Mouse (Mus musculus) ES-E14 (cell line): Measurements from ENCODE around the gene Hist1h4a. TPM values are rescaled to one million over a fixed set of nuclear protein-coding genes. Genes with fewer than 3 reads are reported as not detected.
"Not testable (repeated sequence)": the region's sequence is repeated elsewhere in the genome, so short reads cannot be mapped to it uniquely, and the experiment has no call there.

ENCODE experiments used
- DNase-seq: peaks from one replicate; pipeline ENCODE4 v3.0.0-alpha.2; 2013; ENCODE audit warnings: low read depth, low spot score
- H3K27ac ChIP-seq: 2 replicates; pipeline ENCODE4 v1.5.1; 2012; ENCODE audit warnings: low read depth, mild to moderate bottlenecking, low read length, moderate library complexity, mixed read lengths; ENCODE audit not compliant: poor library complexity, insufficient read depth, severe bottlenecking
- H3K36me3 ChIP-seq: 2 replicates; pipeline ENCODE4 v1.6.1; 2012; ENCODE audit warnings: mild to moderate bottlenecking, low read length, moderate library complexity, mixed read lengths; ENCODE audit not compliant: control insufficient read depth, poor library complexity, insufficient read depth, severe bottlenecking
- H3K4me1 ChIP-seq, 2 experiments: fragments of 150-350 bp in 1 of 2; sonication (generic) in 1 of 2; 2 replicates each; pipeline ENCODE4 v1.6.1; 2012; ENCODE audit warnings: low read length in 2 of 2, mild to moderate bottlenecking in 1 of 2, mixed read lengths in 1 of 2; ENCODE audit not compliant: control insufficient read depth in 2 of 2, insufficient read depth in 2 of 2, poor library complexity in 1 of 2
- H3K4me3 ChIP-seq, 2 experiments: fragments of 150-350 bp in 1 of 2; sonication (generic) in 1 of 2; 2 replicates each; pipeline ENCODE4 v1.5.1; 2012; ENCODE audit warnings: low read length in 2 of 2, low read depth in 1 of 2, mild to moderate bottlenecking in 1 of 2, mixed read lengths in 1 of 2; ENCODE audit not compliant: insufficient read depth in 1 of 2, poor library complexity in 1 of 2, severe bottlenecking in 1 of 2
- H3K9ac ChIP-seq: 2 replicates; pipeline ENCODE4 v1.6.1; 2012; ENCODE audit warnings: low read depth, mild to moderate bottlenecking, low read length, mixed read lengths; ENCODE audit not compliant: poor library complexity, insufficient read depth, severe bottlenecking
- H3K9me3 ChIP-seq: fragments of 150-350 bp; sonication (generic); 2 replicates; pipeline ENCODE4 v1.6.1; 2012; ENCODE audit warnings: low read depth, mild to moderate bottlenecking, low read length; ENCODE audit not compliant: control insufficient read depth, insufficient read depth
- CHD2 ChIP-seq: IDR thresholded peaks from 2 replicates; pipeline ENCODE4 v1.6.1; 2014; ENCODE audit warnings: mild to moderate bottlenecking, low read depth, low read length, inconsistent platforms
- HCFC1 ChIP-seq: IDR thresholded peaks from 2 replicates; pipeline ENCODE4 v1.6.1; 2012; ENCODE audit warnings: low read length, inconsistent platforms, borderline replicate concordance; ENCODE audit not compliant: insufficient read depth
- MAFK ChIP-seq: IDR thresholded peaks from 2 replicates; pipeline ENCODE4 v1.6.1; 2014; ENCODE audit warnings: mild to moderate bottlenecking, low read depth, low read length, inconsistent platforms; ENCODE audit not compliant: insufficient read depth
- ZC3H11A ChIP-seq: IDR thresholded peaks from 2 replicates; pipeline ENCODE4 v1.6.1; 2012; ENCODE audit warnings: low read depth, mild to moderate bottlenecking, inconsistent platforms, low read length, borderline replicate concordance
- ZNF384 ChIP-seq: IDR thresholded peaks from 2 replicates; pipeline ENCODE4 v1.6.1; 2012; ENCODE audit warnings: low read depth, low read length, inconsistent platforms
- in situ Hi-C, 2 experiments: fragments of 600-800 bp; cut with MboI; formaldehyde crosslinking; loops; one replicate each; pipeline ENCODE4 v1.15.1; 2025; ENCODE audit warnings: low sequenced_read_pairs in 2 of 2, inconsistent platforms in 1 of 2; ENCODE audit not compliant: unreplicated experiment in 2 of 2
- total RNA-seq: library from RNA; depleted of rRNA; stranded (reverse); fragments of 300-350 nt; gene quantifications from 2 replicates; pipeline ENCODE4 v1.2.3, GENCODE M21; 2012

Gene Hist1h4a
- total RNA-seq, 1 experiment: 1,744 TPM

- Histone ChIP-seq H3K36me3 (no peaks in the 10 kb centered on the region), H3K9me3 (no peaks in the 10 kb centered on the region), H3K9ac (no peak overlapping the region), H3K4me1 (0 out of 4 replicates have a peak, but pooled peaks cover 0 to 2% of the 10 kb centered on the region in 2 experiments), H3K4me3 (no peak overlapping the region), H3K27ac (no peak overlapping the region)
- DNase-seq: no peak
- TF ChIP-seq MAFK (no peak), ZNF384 (no peak), CHD2 (no peak), HCFC1 (no peak), ZC3H11A (no peak)
- in situ Hi-C loops: no loop called here
These were observed 31.3 kb downstream of the Hist1h4a start for GRCm38 (mm10) chr13:23729706-23730105.

GRCm38 (mm10) chr13:23729192-23729525 lies 31.9 kb downstream of the Hist1h4a start:
- TF ChIP-seq CHD2: no peak
- TF ChIP-seq MAFK: no peak
- no peak for TF ChIP-seq ZC3H11A
- Histone ChIP-seq H3K9ac (no peak overlapping the region), H3K27ac (no peak overlapping the region), H3K4me1 (0 out of 4 replicates have a peak, but pooled peaks cover 0 to 2% of the 10 kb centered on the region in 2 experiments), H3K9me3 (no peaks in the 10 kb centered on the region), H3K36me3 (no peaks in the 10 kb centered on the region), H3K4me3 (no peak overlapping the region)
- in situ Hi-C loops: no loop called here
- no peak for DNase-seq

- in situ Hi-C loops: no loop called here
- no peak for TF ChIP-seq ZC3H11A
- TF ChIP-seq HCFC1: no peak
- no peak overlapping the region for H3K4me3 ChIP-seq
- H3K36me3 ChIP-seq: no peaks in the 10 kb centered on the region
- H3K9ac ChIP-seq: no peak overlapping the region
- 0 out of 4 replicates have a peak, but pooled peaks cover 0 to 2% of the 10 kb centered on the region in 2 experiments for H3K4me1 ChIP-seq
- no peaks in the 10 kb centered on the region for H3K9me3 ChIP-seq
- H3K27ac ChIP-seq: no peak overlapping the region
- DNase-seq: no peak
These were observed 32.4 kb downstream of the Hist1h4a start for GRCm38 (mm10) chr13:23728472-23729191.

- in situ Hi-C loops: no loop called here
- no peaks in the 10 kb centered on the region for H3K9me3 ChIP-seq
- H3K4me1 ChIP-seq: no peaks in the 10 kb centered on the region
- no peak overlapping the region for H3K27ac ChIP-seq
- TF ChIP-seq ZC3H11A (no peak), MAFK (no peak), HCFC1 (no peak), ZNF384 (no peak), CHD2 (no peak)
- DNase-seq: no peak
- no peak overlapping the region for H3K4me3 ChIP-seq
- H3K36me3 ChIP-seq: no peaks in the 10 kb centered on the region
- H3K9ac ChIP-seq: no peak overlapping the region
These were observed 35.8 kb downstream of the Hist1h4a start for GRCm38 (mm10) chr13:23725213-23725612.

GRCm38 (mm10) chr13:23724239-23724638 lies 36.8 kb downstream of the Hist1h4a start:
- TF ChIP-seq HCFC1 (no peak), MAFK (no peak), ZC3H11A (no peak), ZNF384 (no peak), CHD2 (no peak)
- DNase-seq: no peak
- Histone ChIP-seq H3K9me3 (no peaks in the 10 kb centered on the region), H3K27ac (no peak overlapping the region), H3K4me3 (no peak overlapping the region), H3K36me3 (no peaks in the 10 kb centered on the region), H3K4me1 (no peaks in the 10 kb centered on the region), H3K9ac (no peak overlapping the region)
- in situ Hi-C loops: no loop called here

- H3K9ac ChIP-seq, DNase-seq, in situ Hi-C loops, H3K9me3 ChIP-seq, H3K36me3 ChIP-seq, H3K4me3 ChIP-seq, H3K4me1 ChIP-seq, H3K27ac ChIP-seq: not testable (repeated sequence)
These were observed 43.3 kb downstream of the Hist1h4a start for GRCm38 (mm10) chr13:23717593-23718245.
